Mouse (Mus musculus) left cerebral cortex, adult 9 months (tissue): ENCODE data around the gene Nr4a1.
A peak's percentile ranks its signal among the peaks of the same experiment; 100 is the strongest.

Experiments used
- DNase-seq, 2 experiments: peaks; one replicate each; pipeline ENCODE4 v3.0.0; 2022; ENCODE audit warnings: low spot score in 2 of 2

The Nr4a1 gene

DNA sequence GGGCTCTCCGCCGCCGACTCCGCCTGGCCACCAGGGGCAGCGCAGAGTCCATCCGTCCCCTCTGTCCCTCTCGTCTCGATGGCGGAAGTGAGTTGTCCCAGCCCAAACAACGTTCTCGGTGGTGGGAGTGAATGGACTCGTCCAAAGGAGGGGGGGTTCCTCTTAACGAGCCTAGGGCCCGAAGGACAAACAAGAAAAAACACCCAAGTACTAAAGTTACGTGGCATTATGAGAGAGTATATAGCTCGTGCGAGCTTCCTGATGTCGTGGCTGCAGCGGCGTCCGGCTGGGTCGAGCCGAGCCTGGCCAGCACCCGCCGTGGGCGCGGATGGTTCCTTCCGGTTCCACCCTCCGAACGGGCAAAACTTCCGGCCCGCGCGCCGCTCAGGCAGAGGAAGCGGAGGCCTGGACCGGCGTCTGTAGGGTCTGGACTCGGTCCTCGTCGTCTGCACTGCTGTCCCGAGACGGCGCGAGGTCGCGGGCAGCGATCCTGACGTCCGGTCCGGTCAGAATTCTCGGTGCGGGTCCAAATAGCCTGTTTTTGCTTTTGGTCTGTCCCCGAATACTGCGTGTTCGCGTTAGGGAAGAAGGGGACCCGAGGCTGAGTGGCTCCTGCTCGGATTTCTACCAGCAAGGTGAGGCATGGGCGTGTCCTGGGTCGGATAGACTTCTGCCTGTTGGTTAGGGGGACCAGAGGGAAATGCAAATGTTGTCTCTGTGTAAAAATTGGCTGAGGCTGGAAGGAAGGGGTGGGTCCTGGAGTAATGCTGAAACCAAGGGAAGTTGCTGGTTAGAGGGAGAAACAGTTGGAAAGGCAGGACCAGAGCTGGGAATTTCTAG lies 30.1 kb downstream of the Nr4a1 start, which contains the start of gene Atg101:
Atg101 (plus strand) TSS at position 362 of the 840 bp plus-strand sequence.
- DNase-seq, result peak; percentile 80 to 90

DNA sequence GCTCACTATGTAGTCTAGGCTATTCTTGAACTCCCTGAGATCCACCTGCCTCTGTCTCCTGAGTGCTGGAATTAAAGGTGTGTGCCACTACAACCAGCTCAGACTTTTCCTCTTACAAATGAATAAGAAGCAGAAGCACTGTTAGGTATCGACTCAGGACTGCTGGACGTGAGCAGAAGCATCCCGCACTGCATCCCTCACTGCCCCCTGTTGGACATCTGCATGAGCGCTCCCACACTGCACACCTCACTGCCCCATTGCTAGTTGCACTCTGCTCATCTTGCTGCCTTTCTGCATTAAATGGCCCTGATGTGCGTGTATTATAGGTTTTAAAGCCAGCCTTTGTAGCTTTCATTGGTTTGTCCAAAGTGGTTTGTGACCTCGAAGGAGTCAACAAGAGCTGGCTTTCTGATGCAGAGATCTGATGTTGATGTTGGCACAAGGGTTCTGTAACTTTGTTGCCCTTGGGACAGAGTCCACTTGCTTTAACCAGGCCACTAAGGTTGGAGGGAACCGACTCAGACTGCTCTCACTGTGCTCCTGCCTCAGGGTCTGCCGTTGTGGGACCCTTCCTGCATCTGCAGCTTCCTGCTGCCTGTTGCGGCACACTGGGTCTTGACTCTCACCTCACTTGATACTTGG lies 32.2 kb downstream of the Nr4a1 start:
- no peak for DNase-seq

DNA sequence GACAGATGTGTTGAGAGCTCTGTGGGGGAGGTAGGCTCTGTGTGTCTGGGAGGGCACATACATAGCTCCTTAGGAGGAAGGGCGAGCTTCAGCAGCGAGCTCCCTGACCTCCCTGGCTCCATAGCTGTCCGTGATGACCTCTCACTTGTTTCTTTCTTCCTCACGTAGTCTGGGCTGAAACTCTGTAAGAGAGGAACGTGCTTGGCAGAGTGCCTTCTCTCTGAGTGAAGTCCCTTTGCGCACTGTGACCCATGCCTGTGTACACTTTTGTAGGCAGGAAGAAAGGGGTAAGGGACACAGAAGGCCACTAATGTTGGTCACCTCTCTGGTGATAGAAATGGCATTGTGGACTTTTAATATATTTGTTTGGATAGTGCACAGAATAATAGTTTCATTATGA lies 33.3 kb downstream of the Nr4a1 start:
- no peak for DNase-seq

DNA sequence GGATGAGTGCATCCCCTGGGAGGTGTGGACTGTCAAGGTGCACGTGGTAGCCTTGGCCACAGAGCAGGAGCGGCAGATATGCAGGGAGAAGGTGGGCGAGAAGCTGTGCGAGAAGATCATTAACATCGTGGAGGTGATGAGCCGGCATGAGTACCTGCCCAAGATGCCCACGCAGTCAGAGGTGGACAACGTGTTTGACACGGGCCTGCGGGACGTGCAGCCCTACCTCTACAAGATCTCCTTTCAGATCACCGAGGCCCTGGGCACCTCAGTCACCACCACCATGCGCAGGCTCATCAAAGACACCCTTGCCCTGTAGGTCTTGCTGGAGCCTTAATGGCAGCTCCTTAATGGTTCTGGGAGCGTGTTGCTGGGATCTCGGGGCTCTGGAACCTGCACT lies 36.3 kb downstream of the Nr4a1 start:
- DNase-seq, result no peak

DNA sequence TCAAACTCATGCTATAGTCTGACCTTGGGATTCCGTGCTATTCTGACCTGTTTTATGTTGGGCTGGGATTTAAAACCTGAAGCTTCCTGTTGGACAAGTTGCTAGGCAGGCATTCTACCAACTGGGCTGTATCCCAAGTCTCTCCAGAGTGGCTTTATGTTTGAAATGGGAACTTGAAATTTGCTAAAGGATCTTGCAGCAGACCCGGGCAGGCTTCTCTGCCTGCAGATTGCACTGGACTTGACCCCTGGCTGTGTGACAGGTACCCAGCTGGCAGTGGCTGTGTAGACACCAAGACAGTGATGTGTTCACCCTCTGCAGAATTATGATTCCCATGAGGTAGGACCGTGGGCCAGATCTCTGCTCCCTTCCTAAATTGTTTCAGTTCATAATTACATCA lies 37.9 kb downstream of the Nr4a1 start:
- DNase-seq, result no peak

DNA sequence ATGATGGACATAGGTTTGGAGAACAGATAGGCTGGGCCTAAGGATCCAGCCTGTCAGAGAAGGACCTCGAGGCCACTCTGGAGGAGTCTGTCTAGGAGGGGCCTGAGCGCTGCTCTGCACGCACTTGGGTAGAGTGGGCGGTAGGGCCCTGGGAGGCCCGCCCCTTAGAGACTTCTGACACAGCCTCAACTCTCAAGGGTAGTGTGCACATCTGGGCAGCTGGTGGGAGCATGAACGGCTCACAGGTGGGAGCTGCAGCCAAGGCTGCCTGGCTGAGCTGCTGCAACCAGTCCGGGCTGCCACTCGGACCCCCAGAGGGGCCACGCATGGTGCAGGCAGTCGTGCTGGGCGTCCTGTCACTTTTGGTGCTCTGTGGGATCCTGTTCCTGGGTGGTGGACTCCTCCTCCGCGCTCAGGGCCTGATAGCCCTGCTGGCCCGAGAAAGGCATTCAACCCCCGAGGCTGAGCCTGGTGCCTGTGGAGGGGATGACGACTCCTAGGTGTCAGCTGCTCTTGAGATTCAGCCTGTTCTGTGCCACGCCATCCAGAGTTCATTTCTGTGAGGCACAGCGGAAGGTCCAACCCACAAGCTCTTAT lies 39.1 kb downstream of the Nr4a1 start, which contains the start of gene 6030408B16Rik:
6030408B16Rik (plus strand) TSS at position 188 of the 597 bp plus-strand sequence.
- DNase-seq, result no peak

DNA sequence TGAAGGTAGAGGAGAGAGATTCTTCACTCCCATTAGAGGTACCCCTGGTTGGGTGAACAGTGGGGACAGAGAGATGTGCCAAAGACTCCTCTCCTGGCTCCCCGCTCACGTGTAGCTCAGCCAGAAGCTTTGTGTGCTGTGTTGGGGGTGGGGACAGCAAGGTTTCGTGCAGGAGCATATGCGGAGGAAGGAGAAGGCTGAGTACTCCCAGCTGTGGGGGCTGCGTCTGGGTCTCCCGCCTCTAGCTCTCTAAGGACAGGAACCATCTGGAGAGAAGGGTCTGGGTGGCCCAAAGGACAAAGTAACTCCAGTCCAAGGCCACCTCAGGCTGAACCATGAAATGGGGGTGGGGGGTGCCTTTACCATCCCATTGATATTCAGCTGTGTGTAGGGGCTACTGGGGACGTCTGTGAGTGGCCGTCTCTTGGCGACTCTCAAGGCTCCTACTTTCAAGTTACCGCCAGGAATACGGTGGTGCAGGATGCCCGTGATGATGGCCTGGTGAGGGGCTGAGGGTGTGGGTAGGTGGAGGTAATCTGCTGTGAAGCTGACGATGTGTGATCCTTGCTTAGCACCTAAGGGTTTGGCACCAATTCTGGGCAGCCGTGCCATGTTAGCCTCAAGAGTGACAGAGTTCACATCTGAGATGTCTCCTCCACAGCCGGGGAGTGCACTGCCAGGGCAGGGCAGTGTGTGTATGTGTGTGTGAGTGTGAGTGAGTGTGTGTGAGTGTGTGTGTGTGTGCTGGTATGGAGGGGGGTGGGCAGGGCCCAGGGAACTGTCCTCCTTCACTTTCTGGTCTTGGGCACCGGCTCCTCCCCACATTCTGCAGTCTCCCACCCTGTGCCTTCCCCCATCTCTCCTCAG lies 40.2 kb downstream of the Nr4a1 start:
- no peak for DNase-seq

DNA sequence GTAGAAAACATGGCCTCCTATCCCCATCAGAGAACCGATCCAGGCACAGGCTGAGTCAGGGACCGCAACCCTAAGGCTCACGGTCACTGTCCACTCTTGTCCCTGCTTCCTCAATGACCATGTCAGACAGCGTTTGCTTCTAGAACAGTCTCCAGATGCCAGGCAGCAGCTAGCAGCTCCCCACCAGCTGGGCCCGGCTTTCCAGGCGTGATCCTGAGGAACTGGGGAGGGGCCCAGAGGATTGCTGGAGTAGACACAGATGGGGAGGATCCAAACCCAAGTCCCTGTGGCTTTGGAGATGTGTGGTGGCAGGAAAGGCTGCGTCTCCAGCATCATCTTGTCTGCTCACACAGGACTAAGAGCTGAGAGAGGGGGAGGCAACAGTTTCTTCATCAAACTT lies 41.0 kb downstream of the Nr4a1 start:
- DNase-seq, result no peak

DNA sequence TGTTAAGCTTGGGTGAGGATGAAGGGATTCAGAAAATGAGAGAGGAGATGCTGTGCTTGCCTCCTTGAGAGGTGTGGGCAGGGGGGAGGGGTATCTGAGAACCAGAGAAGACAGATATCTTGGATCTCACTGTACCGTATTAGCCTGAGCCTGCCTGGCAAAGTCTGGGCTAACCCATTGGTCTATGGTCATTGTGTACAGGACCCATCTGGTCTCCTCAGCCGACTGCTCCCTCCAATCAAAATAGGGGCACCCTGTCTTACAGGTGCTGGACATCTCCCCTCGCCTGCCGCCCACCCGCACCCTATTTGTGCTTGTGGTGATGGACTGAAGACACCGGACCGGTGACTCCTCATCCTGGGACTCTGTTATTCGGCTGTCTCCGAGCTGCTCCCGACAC lies 41.5 kb downstream of the Nr4a1 start:
- no peak for DNase-seq

DNA sequence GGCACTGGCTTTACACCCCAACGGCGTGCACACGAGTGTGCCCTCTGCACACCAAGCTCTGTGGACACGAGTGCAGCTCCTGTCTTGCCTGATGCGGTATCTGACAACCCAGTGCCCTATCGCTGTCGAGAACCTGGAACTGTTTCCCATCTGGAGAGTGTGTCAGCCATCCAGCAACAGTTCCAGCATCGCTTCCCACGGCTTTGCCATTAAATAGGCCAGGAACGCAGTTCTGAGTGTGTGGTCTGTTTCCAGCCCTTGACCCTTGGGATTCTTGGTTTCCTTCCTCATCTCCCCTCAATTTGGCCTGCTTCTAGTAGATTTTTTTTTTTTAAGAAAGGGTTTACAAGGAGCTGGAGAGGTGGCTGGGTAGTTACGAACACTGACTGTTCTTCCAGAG lies 42.0 kb downstream of the Nr4a1 start:
- DNase-seq, result no peak

DNA sequence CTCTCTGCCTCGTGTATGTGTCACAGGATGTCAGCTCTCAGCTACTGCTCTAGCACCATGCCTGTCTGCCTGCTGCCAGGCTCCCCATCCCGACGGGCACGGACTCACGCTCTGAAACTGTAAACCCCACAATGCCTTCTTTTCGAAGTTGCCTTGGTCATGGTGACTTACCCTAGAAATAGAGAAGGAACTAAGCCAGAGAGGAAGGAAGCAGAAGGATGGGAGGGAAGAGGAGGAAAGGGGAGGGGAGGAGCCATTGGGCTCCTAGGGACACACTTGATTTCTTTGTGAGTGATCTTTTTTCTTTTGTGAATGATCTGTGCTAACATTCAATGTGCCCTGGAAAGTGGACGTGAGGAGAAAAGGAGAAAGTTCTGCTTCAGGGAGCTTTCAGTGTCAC lies 43.9 kb downstream of the Nr4a1 start:
- no peak for DNase-seq

DNA sequence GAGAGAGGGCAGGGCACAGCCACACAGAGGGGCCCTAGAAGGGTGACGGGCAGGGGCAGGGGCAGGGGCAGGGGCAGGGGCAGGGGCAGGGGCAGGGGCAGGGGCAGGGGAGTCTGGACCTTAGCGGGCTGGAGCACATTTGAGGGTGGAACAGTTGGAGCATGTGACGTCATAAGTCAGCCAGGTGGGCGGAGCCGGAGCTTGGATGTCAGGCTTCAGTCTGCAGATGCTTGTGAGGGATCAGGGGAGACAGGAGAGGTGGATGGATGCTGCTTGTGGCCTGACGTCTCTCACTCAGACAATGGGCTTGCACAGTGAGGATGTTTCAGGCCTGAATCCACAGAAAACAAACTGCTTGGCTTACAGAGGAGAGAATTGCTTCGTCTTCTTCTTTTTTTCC lies 44.5 kb downstream of the Nr4a1 start:
- DNase-seq, result no peak

DNA sequence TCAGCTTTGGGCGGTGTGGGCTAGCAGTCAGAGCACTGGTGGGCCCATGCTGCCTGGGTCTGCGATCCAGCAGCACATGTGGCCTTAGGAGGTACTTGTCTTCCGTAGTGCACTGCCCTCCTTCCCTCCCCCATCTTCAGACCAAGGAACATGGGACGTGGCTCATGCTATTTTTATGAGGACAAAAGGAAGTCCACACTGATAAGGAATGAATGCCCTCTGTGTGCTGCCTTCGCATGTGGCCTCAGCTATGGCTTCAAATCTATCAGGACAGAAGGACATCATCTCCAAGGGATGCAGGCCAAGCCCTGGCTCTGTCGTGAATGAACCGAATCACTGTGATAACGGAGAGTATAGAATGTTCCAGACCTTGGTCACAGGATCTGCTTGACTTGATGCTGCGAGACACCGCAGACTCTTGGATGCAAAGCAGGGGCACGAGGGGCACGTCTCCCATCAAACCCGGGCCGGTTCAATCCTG lies 45.5 kb downstream of the Nr4a1 start:
- DNase-seq, result no peak

DNA sequence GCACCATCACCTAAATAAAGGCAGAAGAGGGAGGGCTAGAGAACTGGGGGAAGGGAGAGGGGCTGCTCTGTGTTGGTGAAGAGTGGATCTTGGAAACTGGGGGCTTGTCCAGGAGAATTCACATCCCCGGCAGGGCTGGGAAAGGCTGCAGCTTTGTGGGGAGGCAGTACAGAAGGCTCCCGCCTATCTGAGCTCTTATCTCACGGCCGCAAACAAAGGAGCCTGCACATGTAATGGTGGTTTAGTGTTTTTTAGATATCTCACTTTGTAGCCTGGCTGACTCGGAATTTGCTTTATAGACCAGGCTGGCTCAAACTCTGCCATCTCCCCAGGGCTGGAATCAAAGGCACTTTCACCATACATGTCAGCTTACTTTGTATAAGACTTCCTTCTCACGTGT lies 46.1 kb downstream of the Nr4a1 start:
- DNase-seq, result no peak

DNA sequence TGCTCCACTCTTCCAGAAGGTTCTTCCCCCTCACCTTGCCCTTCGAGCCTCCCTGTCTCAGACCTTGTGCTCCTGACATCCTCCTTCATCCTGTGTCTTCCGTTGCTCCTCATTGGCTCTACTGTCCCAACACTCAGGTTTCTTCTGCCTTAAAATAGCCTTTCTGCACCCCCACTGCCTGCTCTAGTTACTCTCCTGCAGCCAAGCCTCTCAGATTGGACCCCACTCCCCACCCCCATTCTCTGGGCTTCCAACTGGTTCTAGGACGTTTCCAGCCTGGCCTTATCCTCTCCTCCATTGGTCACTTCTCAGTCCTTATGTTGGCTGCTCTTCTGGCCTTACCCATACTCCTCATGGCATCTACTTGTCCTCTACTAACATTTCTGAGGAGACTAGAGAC lies 48.1 kb downstream of the Nr4a1 start:
- no peak for DNase-seq

DNA sequence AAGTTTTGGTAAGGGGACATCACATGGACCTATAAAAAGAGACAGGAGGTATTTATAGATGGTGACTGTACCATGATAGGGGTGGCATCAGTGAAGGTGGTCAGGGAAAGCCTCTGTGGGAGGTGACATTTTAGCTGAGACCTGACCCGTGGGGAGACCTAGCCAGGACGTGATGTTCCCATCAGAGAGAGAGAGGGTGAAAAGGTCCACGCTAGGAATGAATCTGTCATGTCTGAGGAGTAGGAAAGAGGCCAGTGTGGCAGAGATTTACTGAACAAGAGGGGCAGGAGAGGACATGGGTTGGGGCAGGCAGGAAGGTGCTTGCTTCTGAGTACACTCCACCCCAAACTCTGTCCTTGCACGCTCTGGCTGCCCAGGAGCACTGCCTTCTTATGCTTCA lies 49.8 kb downstream of the Nr4a1 start:
- no peak for DNase-seq

DNA sequence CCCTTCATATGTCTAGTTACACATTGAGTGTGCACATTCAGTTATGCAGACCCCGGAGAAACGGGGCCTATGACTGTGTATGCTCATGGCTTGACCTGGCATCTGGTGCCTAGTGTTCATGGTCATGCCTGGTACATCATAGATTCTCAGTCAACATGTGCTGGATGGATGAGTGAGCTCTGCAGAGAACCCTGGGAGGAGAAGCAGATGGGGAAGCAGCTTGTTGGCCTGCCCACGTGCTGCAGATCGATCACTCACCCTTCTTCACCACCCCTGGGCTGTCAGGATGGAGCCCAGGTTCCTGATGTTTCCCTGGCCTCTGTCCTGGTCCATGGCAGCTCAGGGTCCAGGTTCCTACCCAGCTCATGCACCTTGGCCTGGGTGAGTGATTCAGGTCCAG lies 52.4 kb downstream of the Nr4a1 start:
- peak in 1 of 2 experiments; percentile 43 for DNase-seq

DNA sequence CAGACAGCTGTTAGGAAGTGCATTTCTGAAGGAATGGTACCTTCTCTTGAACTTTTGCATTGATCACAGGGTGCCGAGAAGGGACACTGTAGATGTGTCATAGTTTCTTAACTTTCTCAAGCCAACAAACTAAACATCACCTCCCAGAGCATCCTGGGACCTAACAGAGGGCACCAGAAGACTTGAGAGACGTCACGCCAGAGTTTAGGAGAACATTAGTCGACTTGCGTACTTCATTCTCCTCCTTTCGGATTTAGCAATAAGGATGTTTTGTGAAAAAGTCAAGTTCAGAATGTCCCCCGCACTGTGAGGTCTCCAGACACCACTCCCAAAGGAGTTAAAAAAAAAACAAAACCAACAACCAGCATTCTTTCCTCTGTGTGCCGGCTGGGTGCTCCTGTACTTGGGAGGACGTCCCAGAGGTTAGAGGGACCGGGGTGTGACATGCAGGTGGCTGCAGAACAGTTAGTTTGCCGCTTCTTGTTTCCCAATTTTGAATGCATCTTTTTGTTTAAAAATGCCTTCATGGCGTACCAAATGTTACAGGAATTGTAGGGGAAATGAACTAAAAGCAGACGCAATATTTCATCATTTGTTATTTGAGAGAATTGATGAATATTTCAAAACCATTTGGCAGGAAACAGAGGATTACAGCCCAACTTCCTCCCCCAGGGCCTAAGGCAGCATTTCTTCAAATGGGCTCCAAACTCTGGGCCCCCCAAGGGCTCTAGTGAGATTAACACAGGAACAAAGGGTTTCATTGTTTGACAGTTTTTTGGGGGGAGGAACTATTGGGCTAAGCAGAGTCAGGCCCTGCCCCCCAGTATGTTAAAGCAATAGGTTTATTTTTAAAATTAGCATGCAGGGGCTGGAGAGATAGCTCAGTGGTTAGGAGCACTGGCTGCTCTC lies 54.6 kb downstream of the Nr4a1 start:
- no peak for DNase-seq

DNA sequence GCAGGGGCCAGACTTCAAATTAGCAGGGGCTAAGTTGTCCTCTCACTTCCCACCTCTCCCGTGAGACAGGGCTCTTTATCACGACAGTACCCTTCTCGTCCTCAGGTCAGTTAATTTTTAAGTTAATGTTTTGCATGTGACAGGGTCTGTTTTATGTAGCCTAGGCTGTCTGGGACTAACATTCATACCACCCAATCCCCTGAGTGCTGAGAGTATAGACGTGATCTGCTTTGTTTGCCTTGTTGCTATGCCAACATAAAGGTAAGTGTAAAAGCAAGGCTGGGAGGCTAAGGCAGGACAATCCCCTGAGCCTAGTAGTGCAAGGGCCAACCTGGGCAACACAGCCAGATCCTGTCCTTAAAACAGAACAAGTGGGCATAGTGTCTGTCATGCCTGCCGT lies 55.4 kb downstream of the Nr4a1 start:
- no peak for DNase-seq

DNA sequence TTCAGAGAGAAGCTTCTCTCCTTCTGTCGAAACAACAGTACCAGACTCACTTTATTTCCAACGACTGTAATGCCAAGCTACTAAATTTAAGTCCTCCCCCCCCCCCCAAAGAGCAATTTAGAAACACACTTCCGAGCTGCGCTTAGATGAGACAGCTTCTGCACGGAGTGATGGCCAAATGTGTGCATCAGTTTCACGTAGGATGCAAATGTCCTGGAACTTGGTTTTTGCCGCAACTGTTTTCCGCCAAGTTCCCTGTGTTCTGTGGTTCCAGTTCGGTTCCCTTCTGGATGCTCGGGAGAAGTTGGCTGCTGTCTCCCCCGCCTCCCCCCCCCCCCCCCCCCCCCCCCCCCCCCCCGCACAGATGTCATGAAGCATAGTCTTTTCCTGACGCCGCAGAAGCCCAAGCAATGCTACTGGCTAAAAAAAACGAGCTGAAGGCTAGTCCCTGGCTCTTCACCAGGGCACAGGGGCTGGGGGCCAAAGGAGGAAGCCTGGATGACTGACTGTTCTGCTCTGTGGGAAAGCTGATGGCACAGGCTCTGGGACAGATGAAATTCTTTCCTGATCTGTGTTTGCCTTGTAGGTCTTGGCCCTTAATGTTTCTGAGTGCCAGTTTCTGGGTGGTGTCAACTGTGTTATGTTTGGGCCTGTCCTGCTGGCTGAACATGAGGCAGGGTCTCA lies 57.2 kb downstream of the Nr4a1 start:
- DNase-seq, result peak in 1 of 2 experiments; percentile 57
